Mouse (Mus musculus) heart, adult 2 months (tissue): ENCODE measurements around the gene Gadd45gip1. TPM values are rescaled to one million over a fixed set of nuclear protein-coding genes. Genes with fewer than 3 reads are reported as not detected.
A peak's percentile ranks its signal among the peaks of the same experiment; 100 is the strongest.

ENCODE experiments used
- DNase-seq, 2 experiments: peaks; one replicate each; pipeline ENCODE4 v3.0.0; 2021
- H3K27ac ChIP-seq: fragments of 200-600 bp; 2 replicates; pipeline ENCODE4 v1.8.1; 2022
- H3K27me3 ChIP-seq: fragments of 200-500 bp; 2 replicates; pipeline ENCODE4 v1.6.1; 2012; ENCODE audit warnings: mild to moderate bottlenecking, low read length, inconsistent platforms, mixed read lengths; ENCODE audit not compliant: control insufficient read depth, insufficient read depth
- H3K36me3 ChIP-seq: fragments of 200-500 bp; 2 replicates; pipeline ENCODE4 v1.6.1; 2012; ENCODE audit warnings: low read length, inconsistent platforms; ENCODE audit not compliant: control insufficient read depth, insufficient read depth
- H3K4me1 ChIP-seq: fragments of 200-500 bp; 2 replicates; pipeline ENCODE4 v1.6.1; 2011; ENCODE audit warnings: low read length; ENCODE audit not compliant: control insufficient read depth, insufficient read depth
- H3K4me3 ChIP-seq: fragments of 200-600 bp; 2 replicates; pipeline ENCODE4 v1.8.1; 2022
- H3K79me2 ChIP-seq: fragments of 200-500 bp; replicated peaks from 2 replicates; pipeline ENCODE4 v1.6.1; 2012; ENCODE audit warnings: mild to moderate bottlenecking, inconsistent platforms, low read length, moderate library complexity, mixed read lengths; ENCODE audit not compliant: control insufficient read depth, insufficient read depth
- H3K9ac ChIP-seq: fragments of 200-500 bp; 2 replicates; pipeline ENCODE4 v1.6.1; 2012; ENCODE audit warnings: low read depth, mild to moderate bottlenecking, control low read depth, inconsistent platforms, low read length, mixed read lengths
- CTCF ChIP-seq: fragments of 200-600 bp; IDR thresholded peaks from 2 replicates; pipeline ENCODE4 v1.8.1; 2022; ENCODE audit warnings: antibody characterized with exemption, mild to moderate bottlenecking, moderate library complexity
- EP300 ChIP-seq: fragments of 200-500 bp; IDR thresholded peaks from 2 replicates; pipeline ENCODE4 v1.6.1; 2011; ENCODE audit warnings: low read depth, low read length, control low read depth; ENCODE audit not compliant: insufficient read depth
- POLR2A ChIP-seq: fragments of 200-500 bp; IDR thresholded peaks from 2 replicates; pipeline ENCODE4 v1.6.1; 2011; ENCODE audit warnings: mild to moderate bottlenecking, low read depth, low read length, control low read depth; ENCODE audit not compliant: insufficient read depth
- WGBS: fragments of 180-500 bp; shearing (Covaris S2); methylation state at CpG from one replicate; pipeline ENCODE4 v1.1.7; 2018; 5-methylcytosine and 5-hydroxymethylcytosine counted together
- intact Hi-C: fragments of 180-260 bp; cut with DNase I; formaldehyde crosslinking; loops from one replicate; pipeline ENCODE4 v1.15.1; 2025
- polyA plus RNA-seq: library from polyadenylated mRNA; depleted of rRNA; stranded (reverse); fragments of >200 nt; gene quantifications from 2 replicates; pipeline ENCODE4 v1.2.3, GENCODE M21; 2012
- total RNA-seq, 2 experiments: library from RNA; stranded (reverse); gene quantifications; 2 replicates each; pipeline ENCODE4 v1.2.3; 2021

Gadd45gip1 gene
- total and polyA plus RNA-seq, 3 experiments, result 21.2 to 29.7 (median 27.4) TPM

GRCm38 (mm10) chr8:84788896-84789295 is 42.4 kb upstream of the Gadd45gip1 start:
- peaks cover 5% of the 10 kb centered on the region for H3K79me2 ChIP-seq
- peaks cover 43% of the 10 kb centered on the region for H3K4me1 ChIP-seq
- intact Hi-C loops, result no loop called here
- no peaks in the 10 kb centered on the region for H3K27me3 ChIP-seq
- H3K36me3 ChIP-seq, result peaks cover 4% of the 10 kb centered on the region; the same call in 1 of the 2 replicates
- H3K27ac ChIP-seq, result peak overlapping the region; percentile 90
- H3K9ac ChIP-seq, result peak overlapping the region; percentile 36
- peak; percentile 83 to 86 for DNase-seq
- H3K4me3 ChIP-seq, result no peak overlapping the region; the same call in 1 of the 2 replicates
- WGBS, result 33% methylated on average over 11 of the region's 11 CpGs
- TF ChIP-seq POLR2A, result 0 out of 2 replicates have a peak, but pooled peaks have one; percentile 28
- peak; percentile 77 for TF ChIP-seq EP300
- no peak for TF ChIP-seq CTCF

- Histone ChIP-seq H3K27ac (peak overlapping the region; percentile 90), H3K4me1 (peaks cover 42% of the 10 kb centered on the region), H3K79me2 (peaks cover 5% of the 10 kb centered on the region), H3K36me3 (peaks cover 4% of the 10 kb centered on the region; the same call in 1 of the 2 replicates), H3K9ac (peak overlapping the region; percentile 23), H3K4me3 (no peak overlapping the region), H3K27me3 (no peaks in the 10 kb centered on the region)
- peak in 1 of 2 experiments; percentile 48 for DNase-seq
- TF ChIP-seq CTCF (no peak), EP300 (no peak), POLR2A (no peak)
- WGBS, result 39% methylated on average over 5 of the region's 5 CpGs
- intact Hi-C loops, result no loop called here
Measured at GRCm38 (mm10) chr8:84789345-84789744, 42.0 kb upstream of the Gadd45gip1 start.

- Histone ChIP-seq H3K9ac (peak overlapping the region; percentile 43), H3K27ac (peak overlapping the region; percentile 90), H3K79me2 (peaks cover 7% of the 10 kb centered on the region; the same call in 1 of the 2 replicates), H3K4me3 (no peak overlapping the region), H3K27me3 (no peaks in the 10 kb centered on the region), H3K36me3 (peaks cover 4% of the 10 kb centered on the region; the same call in 1 of the 2 replicates), H3K4me1 (peaks cover 45% of the 10 kb centered on the region)
- peak; percentile 68 to 77 for DNase-seq
- TF ChIP-seq POLR2A (no peak), CTCF (no peak)
- intact Hi-C loops, result no loop called here
- 59% methylated on average over 9 of the region's 9 CpGs for WGBS
Measured at GRCm38 (mm10) chr8:84789855-84790486, 41.4 kb upstream of the Gadd45gip1 start.

- H3K4me1 ChIP-seq, result peaks cover 47% of the 10 kb centered on the region
- intact Hi-C loops, result no loop called here
Measured at GRCm38 (mm10) chr8:84790537-84790936, 40.8 kb upstream of the Gadd45gip1 start.

GRCm38 (mm10) chr8:84792429-84792947 is 38.8 kb upstream of the Gadd45gip1 start:
- Histone ChIP-seq H3K4me1 (peaks cover 44% of the 10 kb centered on the region), H3K9ac (peak overlapping the region; percentile 14; the same call in 1 of the 2 replicates), H3K36me3 (peaks cover 4% of the 10 kb centered on the region; the same call in 1 of the 2 replicates), H3K27ac (peak overlapping the region; percentile 90), H3K4me3 (no peak overlapping the region), H3K79me2 (peaks cover 10% of the 10 kb centered on the region), H3K27me3 (no peaks in the 10 kb centered on the region)
- intact Hi-C loops, result no loop called here
- whole genome bisulfite sequencing, result 61% methylated on average over 12 of the region's 12 CpGs
- TF ChIP-seq EP300, result no peak
- no peak for TF ChIP-seq POLR2A
- no peak for TF ChIP-seq CTCF
- peak in 1 of 2 experiments; percentile 26 for DNase-seq

More at GRCm38 (mm10) chr8:84790537-84790936, 40.8 kb upstream of the Gadd45gip1 start:
- WGBS, result 41% methylated on average over 2 of the region's 2 CpGs
- peaks cover 4% of the 10 kb centered on the region; the same call in 1 of the 2 replicates for H3K36me3 ChIP-seq
- peak overlapping the region; percentile 43 for H3K9ac ChIP-seq
- H3K27ac ChIP-seq, result peak overlapping the region; percentile 90
- H3K4me3 ChIP-seq, result peak overlapping the region; percentile 8; the same call in 1 of the 2 replicates
- DNase-seq, result peak in 1 of 2 experiments; percentile 51
- no peak for TF ChIP-seq CTCF
- no peak for TF ChIP-seq EP300
- TF ChIP-seq POLR2A, result no peak
- H3K27me3 ChIP-seq, result no peaks in the 10 kb centered on the region
- H3K79me2 ChIP-seq, result peaks cover 8% of the 10 kb centered on the region; the same call in 1 of the 2 replicates

- peaks cover 9% of the 10 kb centered on the region for H3K79me2 ChIP-seq
- H3K4me1 ChIP-seq, result peaks cover 44% of the 10 kb centered on the region
- TF ChIP-seq POLR2A (no peak), EP300 (no peak), CTCF (no peak)
- H3K4me3 ChIP-seq, result no peak overlapping the region
- WGBS, result 61% methylated on average over 9 of the region's 9 CpGs
- H3K36me3 ChIP-seq, result peaks cover 2% of the 10 kb centered on the region; the same call in 1 of the 2 replicates
- peak in 1 of 2 experiments; percentile 28 for DNase-seq
- peak overlapping the region; percentile 86 for H3K27ac ChIP-seq
- H3K9ac ChIP-seq, result no peak overlapping the region
- H3K27me3 ChIP-seq, result no peaks in the 10 kb centered on the region
- intact Hi-C loops, result no loop called here
Measured at GRCm38 (mm10) chr8:84793134-84793533, 38.2 kb upstream of the Gadd45gip1 start.
